Mouse (Mus musculus): Measurements from ENCODE around the gene Npas2.

Gene Npas2

DNA sequence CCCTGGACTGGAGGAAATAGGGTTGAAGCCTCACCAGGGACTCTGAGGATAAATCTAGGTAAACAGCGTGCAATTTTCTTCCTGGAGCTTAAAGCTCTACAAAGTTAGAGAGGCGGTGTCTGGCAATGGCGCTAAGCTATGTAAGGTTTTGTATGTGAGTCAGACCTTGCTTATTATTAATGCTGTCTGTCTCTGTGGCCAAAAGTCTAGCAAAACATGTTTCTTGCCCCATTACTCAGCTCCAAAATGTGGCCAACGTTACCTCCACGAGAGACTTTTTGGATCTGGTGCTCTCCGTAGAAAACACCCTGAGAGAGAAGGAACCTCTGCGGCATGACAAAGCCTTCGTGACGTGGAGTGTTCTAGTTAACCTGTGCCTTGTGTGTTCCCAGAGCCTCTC is 93.5 kb downstream of the Npas2 start:
- DNase-seq = no peak

GRCm38 (mm10) chr1:39287831-39288230 is 94.3 kb downstream of the Npas2 start:
- DNase-seq = no peak

GRCm38 (mm10) chr1:39288425-39288824 is 94.9 kb downstream of the Npas2 start:
- no peak for DNase-seq

GRCm38 (mm10) chr1:39292001-39292400 is 98.5 kb downstream of the Npas2 start:
- DNase-seq = no peak

DNA sequence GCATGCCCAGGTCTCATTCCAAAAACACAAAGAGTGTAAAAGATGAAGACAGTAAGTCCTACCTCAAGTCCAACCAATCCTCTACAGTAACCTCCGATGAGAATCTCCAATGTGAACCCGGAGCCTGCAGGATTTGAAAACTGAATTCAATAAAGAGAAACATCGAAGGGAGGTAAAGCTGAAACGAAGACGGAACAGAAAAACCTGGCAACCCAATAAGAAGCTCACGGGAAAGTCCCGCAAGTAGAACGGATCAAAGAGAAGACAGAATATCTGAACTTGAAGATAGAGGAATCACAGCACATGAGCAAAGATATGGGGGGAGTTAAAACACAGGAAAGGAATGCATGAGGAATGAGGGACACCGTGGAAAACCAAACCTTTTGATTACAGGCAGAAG is 104.8 kb downstream of the Npas2 start:
- DNase-seq = no peak

GRCm38 (mm10) chr1:39300243-39300642 is 106.7 kb downstream of the Npas2 start:
- DNase-seq = no peak

DNA sequence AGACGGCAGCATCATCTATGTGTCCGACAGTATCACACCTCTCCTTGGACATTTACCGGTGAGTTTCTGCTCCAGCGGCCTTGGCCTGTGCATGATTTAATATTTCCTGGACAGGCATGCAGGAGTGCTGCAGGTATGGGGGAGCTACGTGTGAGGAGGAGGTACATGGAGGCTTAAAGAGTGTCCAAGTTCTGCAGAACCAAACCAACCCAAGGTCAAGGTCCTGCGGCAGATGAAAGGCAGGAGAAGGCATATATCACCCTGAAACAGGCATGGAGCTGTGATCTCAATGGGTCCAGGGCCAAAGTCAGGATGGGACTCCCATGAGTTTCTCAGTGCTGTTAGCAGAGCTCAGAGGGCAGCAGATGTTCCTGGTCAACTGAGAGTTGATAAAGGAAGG is 107.1 kb downstream of the Npas2 start:
- DNase-seq = no peak

DNA sequence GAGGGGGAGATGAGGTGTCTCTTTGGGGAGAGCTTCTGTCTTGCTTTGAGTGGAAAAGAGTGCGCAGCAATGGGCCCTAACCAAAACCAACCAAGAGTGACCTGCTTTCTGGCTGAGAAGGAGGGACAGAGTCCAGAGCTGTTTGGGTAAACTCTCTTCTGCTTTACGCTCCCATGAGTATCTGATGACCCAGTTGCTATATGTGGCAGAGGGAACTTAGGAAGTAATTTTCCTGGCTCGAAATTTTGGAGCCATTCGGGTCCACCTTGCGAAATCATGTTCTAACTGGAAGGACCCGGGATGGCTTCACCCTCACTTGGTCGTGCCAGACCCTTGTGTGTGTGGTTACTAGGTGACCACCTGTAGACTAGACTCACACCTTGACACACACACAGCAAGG is 108.7 kb downstream of the Npas2 start:
- DNase-seq = no peak

- DNase-seq = no peak
These were observed 109.6 kb downstream of the Npas2 start for GRCm38 (mm10) chr1:39303054-39303649.

DNA sequence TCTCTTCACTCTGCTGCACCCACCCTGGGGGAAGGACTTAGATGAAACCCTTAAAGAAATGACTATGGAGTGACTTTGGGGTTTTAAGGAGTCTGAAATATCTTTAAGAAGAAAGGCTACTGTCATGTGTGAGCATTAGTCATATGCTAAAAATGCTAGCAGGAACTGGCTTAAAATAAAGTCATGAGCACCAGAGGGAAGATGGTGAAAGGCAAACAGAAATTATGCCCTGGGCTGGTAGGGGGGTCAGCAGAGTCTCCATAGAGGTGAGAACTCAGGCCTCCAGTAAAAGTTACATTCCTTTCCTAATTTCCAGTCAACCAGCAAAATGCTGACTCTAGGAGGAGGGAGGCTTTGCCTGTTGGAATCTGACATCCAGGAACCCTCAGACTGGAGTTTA is 113.8 kb downstream of the Npas2 start:
- DNase-seq = no peak

- DNase-seq = no peak
These were observed 114.4 kb downstream of the Npas2 start for GRCm38 (mm10) chr1:39307971-39308370.

DNA sequence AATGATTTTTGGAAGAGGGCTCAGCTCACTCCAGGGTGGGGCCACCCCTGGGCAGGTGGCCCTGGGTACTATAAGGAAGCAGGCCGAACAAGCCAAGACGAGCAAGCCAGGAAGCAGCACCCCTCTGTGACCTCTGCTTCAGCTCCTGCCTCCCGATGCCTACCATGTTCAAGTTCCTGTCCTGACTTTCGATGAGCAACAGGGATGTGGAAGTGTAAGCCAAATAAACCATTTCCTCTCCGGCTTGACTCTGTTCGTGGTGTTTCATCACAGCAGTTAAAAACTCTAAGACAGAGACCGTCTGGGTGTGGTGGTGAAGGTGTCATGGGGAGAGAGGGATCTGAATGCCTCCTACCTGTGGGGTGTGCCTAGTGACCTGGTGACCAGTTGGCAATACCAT is 116.0 kb downstream of the Npas2 start:
- no peak for DNase-seq

- DNase-seq = no peak
These were observed 118.9 kb downstream of the Npas2 start for GRCm38 (mm10) chr1:39312345-39312967.

- no peak for DNase-seq
These were observed 120.1 kb downstream of the Npas2 start for GRCm38 (mm10) chr1:39313352-39314245.

DNA sequence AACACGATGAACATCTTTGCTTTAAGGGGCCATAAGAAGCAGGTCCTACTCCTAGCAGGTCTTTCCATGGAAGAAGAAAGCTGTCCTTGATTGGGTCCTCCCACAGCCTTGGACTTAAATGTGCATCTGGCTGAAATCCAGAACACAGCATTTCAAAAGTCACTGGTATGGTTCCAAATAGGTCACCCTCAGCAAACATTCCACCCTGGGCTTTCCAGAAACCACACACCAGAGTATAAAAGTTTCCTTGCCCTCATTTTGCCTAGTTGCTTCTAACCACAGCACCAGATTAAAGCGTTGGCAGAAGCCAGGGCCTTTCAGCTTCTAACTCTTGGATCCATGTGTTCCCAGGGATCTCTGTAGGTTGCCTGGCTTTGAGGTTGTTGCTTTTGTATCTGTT is 124.4 kb downstream of the Npas2 start:
- DNase-seq = no peak

- no peak for DNase-seq
These were observed 125.3 kb downstream of the Npas2 start for GRCm38 (mm10) chr1:39318870-39319269.

- DNase-seq = no peak
These were observed 128.4 kb downstream of the Npas2 start for GRCm38 (mm10) chr1:39321954-39322353.

- no peak for DNase-seq
These were observed 131.7 kb downstream of the Npas2 start for GRCm38 (mm10) chr1:39325228-39325627.

DNA sequence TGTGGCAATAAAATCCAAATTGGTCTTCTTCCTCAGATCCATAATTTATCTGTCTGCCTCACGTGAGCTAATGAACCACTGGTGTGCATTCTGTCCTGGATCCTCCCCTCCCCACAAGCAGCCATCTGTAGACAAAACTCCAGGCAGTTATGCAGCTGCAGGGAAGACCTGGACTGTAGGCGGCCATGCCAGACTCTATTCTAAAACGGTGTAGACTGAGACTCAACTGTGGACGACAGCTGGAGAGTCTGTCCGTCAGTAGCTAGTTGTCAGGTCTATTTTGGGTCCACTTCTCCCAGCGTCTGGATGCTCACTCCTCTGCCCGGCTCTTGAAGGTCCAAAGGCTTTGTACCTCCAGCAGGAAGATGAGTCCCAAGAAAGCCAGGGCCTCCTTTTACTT is 134.0 kb downstream of the Npas2 start:
- DNase-seq = no peak

GRCm38 (mm10) chr1:39330857-39331594 is 137.5 kb downstream of the Npas2 start:
- DNase-seq = no peak

- DNase-seq = no peak
These were observed 138.9 kb downstream of the Npas2 start for GRCm38 (mm10) chr1:39332456-39332855.

DNA sequence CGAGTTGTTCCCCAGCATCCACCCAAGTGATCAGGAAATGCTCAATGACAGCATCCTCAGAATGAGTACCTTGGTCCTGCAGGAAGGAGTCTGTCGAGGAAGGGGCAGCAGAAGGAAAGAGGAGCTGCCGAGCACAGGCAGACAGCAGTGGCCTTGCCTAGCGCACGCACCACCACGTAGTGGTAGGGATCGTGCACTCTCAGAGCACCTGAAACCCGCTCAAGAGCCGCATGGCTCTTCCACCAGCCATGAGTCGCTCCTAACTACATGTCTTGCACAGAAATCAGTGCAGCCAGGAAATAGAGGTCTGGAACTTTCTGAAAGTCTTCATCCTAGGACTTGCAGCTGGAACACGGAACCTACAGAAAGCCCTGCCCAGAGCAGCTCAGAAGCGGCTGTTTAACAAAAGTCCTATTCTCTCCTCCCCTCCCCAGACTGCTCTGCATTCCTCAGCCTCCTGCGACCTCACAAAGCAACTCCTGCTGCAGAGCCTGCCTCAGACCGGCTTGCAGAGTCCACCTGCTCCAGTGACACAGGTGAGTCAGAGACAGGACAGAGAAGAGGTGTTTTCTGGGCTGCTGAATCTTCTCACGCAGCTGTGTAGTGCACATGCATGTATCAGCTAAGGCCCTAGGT is 142.1 kb downstream of the Npas2 start:
- DNase-seq = no peak

GRCm38 (mm10) chr1:39336788-39337187 is 143.3 kb downstream of the Npas2 start:
- DNase-seq = no peak

Data from cerebellum, adult 8-10 months (tissue).